Mouse (Mus musculus): ENCODE results near the gene Plk5.

Plk5 gene

GRCm38 (mm10) chr10:80357994-80358639 lies 1.9 kb downstream of the Plk5 start:
- no peak for DNase-seq

GRCm38 (mm10) chr10:80363734-80364133 lies 7.5 kb downstream of the Plk5 start:
- DNase-seq = no peak

- no peak for DNase-seq
Observed at GRCm38 (mm10) chr10:80365736-80366135, 9.5 kb downstream of the Plk5 start.

- DNase-seq = no peak
Observed at GRCm38 (mm10) chr10:80367954-80368353, 11.7 kb downstream of the Plk5 start.

- no peak for DNase-seq
Observed at GRCm38 (mm10) chr10:80368392-80368791, 12.1 kb downstream of the Plk5 start.

- peak; percentile 63 for DNase-seq
Observed at GRCm38 (mm10) chr10:80369995-80370747, 13.9 kb downstream of the Plk5 start.

- peak; percentile 87 for DNase-seq
Observed at GRCm38 (mm10) chr10:80371411-80371966, 15.2 kb downstream of the Plk5 start.

GRCm38 (mm10) chr10:80371983-80372382 lies 15.7 kb downstream of the Plk5 start:
- no peak for DNase-seq

- no peak for DNase-seq
Observed at GRCm38 (mm10) chr10:80372706-80373105, 16.4 kb downstream of the Plk5 start.

GRCm38 (mm10) chr10:80374063-80374462 lies 17.8 kb downstream of the Plk5 start:
- peak; percentile 82 for DNase-seq

GRCm38 (mm10) chr10:80376160-80376559 lies 19.9 kb downstream of the Plk5 start:
- DNase-seq = peak; percentile 95

GRCm38 (mm10) chr10:80377716-80378115 lies 21.5 kb downstream of the Plk5 start:
- peak; percentile 50 for DNase-seq

- DNase-seq = no peak
Observed at GRCm38 (mm10) chr10:80382641-80383365, 26.5 kb downstream of the Plk5 start.

- no peak for DNase-seq
Observed at GRCm38 (mm10) chr10:80383431-80383830, 27.2 kb downstream of the Plk5 start.

- no peak for DNase-seq
Observed at GRCm38 (mm10) chr10:80384115-80384639, 27.9 kb downstream of the Plk5 start.

GRCm38 (mm10) chr10:80384709-80385108 lies 28.4 kb downstream of the Plk5 start:
- no peak for DNase-seq

- DNase-seq = no peak
Observed at GRCm38 (mm10) chr10:80385310-80385709, 29.1 kb downstream of the Plk5 start.

- no peak for DNase-seq
Observed at GRCm38 (mm10) chr10:80385811-80386734, 29.8 kb downstream of the Plk5 start.

GRCm38 (mm10) chr10:80386735-80387471 lies 30.6 kb downstream of the Plk5 start:
- DNase-seq = peak; percentile 48

GRCm38 (mm10) chr10:80387522-80387959 lies 31.3 kb downstream of the Plk5 start, which contains the start of gene Mex3d:
Mex3d (minus strand) TSS chr10:80387659.
- peak; percentile 94 for DNase-seq

- DNase-seq = no peak
Observed at GRCm38 (mm10) chr10:80388731-80389130, 32.5 kb downstream of the Plk5 start.

Data from thymus, postnatal 14 days (tissue).